Mouse (Mus musculus) embryonic facial prominence, embryonic 15.5 days (tissue): ENCODE measurements at regions not wholly inside any gene's neighbourhood (a gene's known extent, or its start where the extent isn't known, plus 50 kb on each side); places are given as distances from the start of the nearest gene placed in this dataset.
A peak's percentile ranks its signal among the peaks of the same experiment; 100 is the strongest.

Experiments
- ATAC-seq: fragments of 200-750 bp; cut with Nextera tagmentation; 2 replicates; pipeline ENCODE4 v1.8.0; 2017; ENCODE audit warnings: low read depth, moderate TSS enrichment; ENCODE audit not compliant: insufficient number of reproducible peaks, low FRiP score, low TSS enrichment
- H3K27ac ChIP-seq: fragments of 300-500 bp; sonication (generic); replicated peaks from 2 replicates; pipeline ENCODE4 v1.5.1; 2015; ENCODE audit warnings: mild to moderate bottlenecking, inconsistent platforms
- H3K27me3 ChIP-seq: fragments of 300-500 bp; sonication (generic); 2 replicates; pipeline ENCODE4 v1.6.1; 2015; ENCODE audit warnings: inconsistent platforms
- H3K36me3 ChIP-seq: fragments of 300-500 bp; sonication (generic); 2 replicates; pipeline ENCODE4 v1.6.1; 2015; ENCODE audit warnings: mild to moderate bottlenecking, inconsistent platforms
- H3K4me1 ChIP-seq: fragments of 300-500 bp; sonication (generic); 2 replicates; pipeline ENCODE4 v1.6.1; 2015; ENCODE audit warnings: inconsistent platforms
- H3K4me2 ChIP-seq: fragments of 300-500 bp; sonication (generic); replicated peaks from 2 replicates; pipeline ENCODE4 v1.6.1; 2015; ENCODE audit warnings: mild to moderate bottlenecking, inconsistent platforms
- H3K4me3 ChIP-seq: fragments of 300-500 bp; sonication (generic); replicated peaks from 2 replicates; pipeline ENCODE4 v1.5.1; 2015; ENCODE audit warnings: mild to moderate bottlenecking, inconsistent platforms
- H3K9ac ChIP-seq: fragments of 300-500 bp; sonication (generic); 2 replicates; pipeline ENCODE4 v1.6.1; 2015; ENCODE audit warnings: inconsistent platforms
- H3K9me3 ChIP-seq: fragments of 300-500 bp; sonication (generic); replicated peaks from 2 replicates; pipeline ENCODE4 v1.6.1; 2016; ENCODE audit warnings: inconsistent platforms
- WGBS: fragments of 180-500 bp; shearing (Covaris S2); methylation state at CpG from one replicate; pipeline ENCODE4 v1.1.7; 2015; 5-methylcytosine and 5-hydroxymethylcytosine counted together

DNA sequence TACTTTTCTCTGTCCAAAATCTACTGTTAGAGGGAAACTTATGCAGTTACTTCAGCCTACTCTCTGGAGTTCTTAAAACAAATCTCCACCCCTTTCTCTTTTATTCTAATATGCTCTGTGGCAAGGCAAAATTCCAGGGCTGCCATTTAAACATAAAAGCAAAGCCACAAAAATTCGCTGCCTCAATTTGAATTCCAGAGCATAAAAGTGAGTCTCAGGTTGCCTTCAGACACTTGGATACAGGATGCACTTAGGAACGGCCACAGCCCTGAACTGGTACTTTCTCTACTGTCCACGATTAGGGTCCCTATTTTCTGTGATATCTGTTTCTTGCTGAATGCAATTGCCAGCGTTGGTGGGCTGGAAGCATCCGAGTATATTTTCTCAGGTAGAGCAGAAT, 330.9 kb upstream of the Btbd3 start:
- no peak overlapping the region; the same call in 1 of the 2 replicates for H3K27ac ChIP-seq
- WGBS, result 33% methylated on average over 5 of the region's 5 CpGs
- H3K36me3 ChIP-seq, result no peaks in the 10 kb centered on the region
- no peaks in the 10 kb centered on the region for H3K27me3 ChIP-seq
- no peak overlapping the region for H3K4me2 ChIP-seq
- H3K9me3 ChIP-seq, result no peaks in the 10 kb centered on the region
- ATAC-seq, result no peak
- H3K4me3 ChIP-seq, result no peak overlapping the region
- H3K9ac ChIP-seq, result no peak overlapping the region
- H3K4me1 ChIP-seq, result 0 out of 2 replicates have a peak, but pooled peaks cover 6% of the 10 kb centered on the region

- H3K9ac ChIP-seq, result no peak overlapping the region
- WGBS, result 29% methylated on average over 2 of the region's 2 CpGs
- no peak overlapping the region for H3K4me3 ChIP-seq
- no peak overlapping the region for H3K27ac ChIP-seq
- H3K4me2 ChIP-seq, result no peak overlapping the region
- H3K4me1 ChIP-seq, result 0 out of 2 replicates have a peak, but pooled peaks cover 6% of the 10 kb centered on the region
- ATAC-seq, result no peak
- H3K36me3 ChIP-seq, result no peaks in the 10 kb centered on the region
- H3K27me3 ChIP-seq, result no peaks in the 10 kb centered on the region
- H3K9me3 ChIP-seq, result no peaks in the 10 kb centered on the region
Measured at GRCm38 (mm10) chr2:137924576-137924975, 331.8 kb upstream of the Btbd3 start.

DNA sequence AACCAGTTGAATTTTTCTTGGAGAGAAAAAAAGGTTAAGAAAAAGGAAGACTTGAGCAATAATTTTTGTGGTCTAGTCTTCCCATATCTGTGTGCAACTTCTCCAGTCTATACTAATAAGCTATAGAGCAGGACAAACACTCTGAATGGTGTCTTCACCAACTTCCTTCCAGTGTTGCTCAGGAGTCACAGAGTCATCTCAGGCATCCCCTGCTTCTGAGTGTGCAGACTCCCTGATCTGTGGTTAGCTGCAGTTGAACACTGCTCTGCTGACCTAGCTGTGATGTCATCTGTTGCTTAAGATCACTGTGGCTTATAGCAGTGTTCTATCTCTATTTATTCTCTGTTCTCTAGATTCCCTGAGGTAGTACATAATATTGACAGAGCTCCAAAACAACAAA, 357.9 kb upstream of the Btbd3 start:
- Histone ChIP-seq H3K4me1 (no peaks in the 10 kb centered on the region), H3K27me3 (no peaks in the 10 kb centered on the region), H3K36me3 (no peaks in the 10 kb centered on the region), H3K4me3 (no peak overlapping the region), H3K9me3 (no peaks in the 10 kb centered on the region), H3K4me2 (no peak overlapping the region), H3K9ac (no peak overlapping the region), H3K27ac (no peak overlapping the region)
- ATAC-seq, result no peak

DNA sequence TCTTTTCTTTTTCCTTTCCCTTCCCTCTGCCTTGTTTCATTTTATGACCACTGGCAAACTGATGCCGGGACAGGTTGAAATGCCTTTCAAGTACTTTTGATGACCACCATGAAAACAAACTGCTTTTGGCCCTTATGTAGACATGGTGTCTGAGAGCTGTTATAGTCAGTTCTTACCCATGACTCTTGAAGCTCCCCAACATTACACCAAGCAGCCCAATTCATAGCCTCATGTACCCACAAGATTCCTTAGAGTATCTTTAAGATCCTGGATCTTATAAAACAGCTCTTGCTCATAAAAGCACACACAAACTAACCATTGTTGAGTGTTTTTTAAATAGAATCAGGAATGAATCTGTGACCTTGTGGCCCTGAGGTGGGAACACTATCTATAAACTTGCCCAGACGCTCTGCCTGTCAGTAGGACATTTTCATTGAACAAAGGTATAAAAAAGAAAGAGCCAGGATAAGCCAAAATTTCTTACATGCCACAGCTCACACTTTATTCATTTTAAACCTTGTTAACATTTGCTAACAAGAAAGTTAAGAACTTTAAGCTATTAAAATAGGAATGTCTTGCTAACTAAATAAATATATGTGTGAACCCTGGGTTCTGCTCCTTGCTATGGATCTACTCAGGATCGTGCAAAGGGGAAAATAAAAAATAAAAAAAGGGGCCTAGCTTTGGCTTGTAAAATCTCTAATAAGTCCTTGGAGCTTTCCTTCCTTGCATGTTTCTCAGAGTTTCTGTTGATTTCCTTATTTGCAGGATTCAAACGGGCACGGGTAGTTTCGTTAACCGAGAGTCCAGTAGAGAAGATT, 375.9 kb upstream of the Btbd3 start:
- Histone ChIP-seq H3K9ac (no peak overlapping the region), H3K27me3 (no peaks in the 10 kb centered on the region), H3K9me3 (no peaks in the 10 kb centered on the region), H3K4me2 (no peak overlapping the region), H3K27ac (no peak overlapping the region), H3K4me3 (no peak overlapping the region), H3K4me1 (no peaks in the 10 kb centered on the region), H3K36me3 (no peaks in the 10 kb centered on the region)
- WGBS, result 84% methylated on average over 7 of the region's 7 CpGs
- no peak for ATAC-seq

DNA sequence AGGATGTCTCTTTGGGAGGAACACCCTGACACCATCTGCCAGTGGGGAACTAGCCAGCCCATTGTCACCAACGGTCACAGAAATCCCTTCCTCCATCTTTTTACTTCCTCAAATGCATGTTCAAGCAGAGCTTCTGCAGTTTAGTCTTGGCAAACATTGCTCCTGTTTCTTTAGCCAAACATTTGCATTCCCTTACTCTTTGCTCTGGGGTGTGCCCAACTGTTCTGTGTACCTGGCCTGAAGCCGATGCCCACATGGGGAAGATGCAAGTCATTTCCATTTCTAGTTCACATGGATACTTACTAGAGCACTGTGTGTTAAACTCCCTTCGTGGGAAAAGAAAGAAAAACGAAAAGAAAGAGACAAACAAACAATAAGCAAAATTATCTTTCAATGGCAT, 386.7 kb upstream of the Btbd3 start:
- no peak for ATAC-seq
- Histone ChIP-seq H3K4me1 (no peaks in the 10 kb centered on the region), H3K4me3 (no peak overlapping the region), H3K9me3 (no peaks in the 10 kb centered on the region), H3K9ac (no peak overlapping the region), H3K27ac (no peak overlapping the region), H3K36me3 (no peaks in the 10 kb centered on the region), H3K4me2 (no peak overlapping the region), H3K27me3 (no peaks in the 10 kb centered on the region)
- WGBS, result 76% methylated on average over 4 of the region's 4 CpGs

- 66% methylated on average over 4 of the region's 4 CpGs for WGBS
- H3K36me3 ChIP-seq, result no peaks in the 10 kb centered on the region
- no peaks in the 10 kb centered on the region for H3K27me3 ChIP-seq
- peaks cover 8% of the 10 kb centered on the region; the same call in 1 of the 2 replicates for H3K4me1 ChIP-seq
- H3K4me2 ChIP-seq, result no peak overlapping the region
- ATAC-seq, result no peak
- H3K27ac ChIP-seq, result no peak overlapping the region
- no peak overlapping the region for H3K9ac ChIP-seq
- no peaks in the 10 kb centered on the region for H3K9me3 ChIP-seq
- no peak overlapping the region for H3K4me3 ChIP-seq
Measured at GRCm38 (mm10) chr2:137854494-137854893, 401.9 kb upstream of the Btbd3 start.

- Histone ChIP-seq H3K27ac (peak overlapping the region; percentile 24; the same call in 1 of the 2 replicates), H3K4me2 (no peak overlapping the region), H3K4me3 (no peak overlapping the region), H3K9me3 (no peaks in the 10 kb centered on the region), H3K27me3 (no peaks in the 10 kb centered on the region), H3K9ac (no peak overlapping the region), H3K4me1 (peaks cover 8% of the 10 kb centered on the region; the same call in 1 of the 2 replicates), H3K36me3 (no peaks in the 10 kb centered on the region)
- no peak for ATAC-seq
- whole genome bisulfite sequencing, result 61% methylated on average over 10 of the region's 10 CpGs
Measured at GRCm38 (mm10) chr2:137853399-137854259, 402.7 kb upstream of the Btbd3 start.

DNA sequence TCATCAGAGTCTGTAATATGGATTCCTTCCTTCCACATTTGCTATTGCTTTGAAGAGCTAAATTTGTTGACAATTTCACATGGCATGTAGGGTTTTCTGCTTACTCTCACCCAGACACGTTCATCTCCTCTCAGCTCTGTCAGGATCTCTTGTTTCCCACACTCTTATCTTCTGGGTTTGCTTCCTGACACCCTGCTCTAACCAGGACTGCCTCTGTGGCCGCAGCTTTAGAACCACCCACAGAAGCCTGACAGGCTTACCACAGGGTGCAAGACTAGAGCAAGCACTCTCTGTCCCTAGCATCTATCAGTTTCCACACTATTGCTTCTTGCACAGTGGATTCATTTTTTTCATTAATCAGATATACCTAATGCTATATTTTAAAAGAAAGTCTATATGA, 408.5 kb upstream of the Btbd3 start:
- no peak overlapping the region for H3K4me3 ChIP-seq
- no peaks in the 10 kb centered on the region for H3K36me3 ChIP-seq
- H3K4me1 ChIP-seq, result no peaks in the 10 kb centered on the region
- H3K4me2 ChIP-seq, result no peak overlapping the region
- H3K27me3 ChIP-seq, result no peaks in the 10 kb centered on the region
- no peak for ATAC-seq
- no peak overlapping the region for H3K9ac ChIP-seq
- no peak overlapping the region for H3K27ac ChIP-seq
- no peaks in the 10 kb centered on the region for H3K9me3 ChIP-seq
- WGBS, result 41% methylated on average over 2 of the region's 2 CpGs

GRCm38 (mm10) chr2:137827814-137828374, 428.5 kb upstream of the Btbd3 start:
- Histone ChIP-seq H3K27ac (peak overlapping the region; percentile 25; the same call in 1 of the 2 replicates), H3K9ac (no peak overlapping the region), H3K27me3 (no peaks in the 10 kb centered on the region), H3K4me1 (no peaks in the 10 kb centered on the region), H3K4me3 (no peak overlapping the region), H3K36me3 (no peaks in the 10 kb centered on the region), H3K9me3 (no peaks in the 10 kb centered on the region), H3K4me2 (no peak overlapping the region)
- no peak for ATAC-seq
- WGBS, result 59% methylated on average over 8 of the region's 8 CpGs

DNA sequence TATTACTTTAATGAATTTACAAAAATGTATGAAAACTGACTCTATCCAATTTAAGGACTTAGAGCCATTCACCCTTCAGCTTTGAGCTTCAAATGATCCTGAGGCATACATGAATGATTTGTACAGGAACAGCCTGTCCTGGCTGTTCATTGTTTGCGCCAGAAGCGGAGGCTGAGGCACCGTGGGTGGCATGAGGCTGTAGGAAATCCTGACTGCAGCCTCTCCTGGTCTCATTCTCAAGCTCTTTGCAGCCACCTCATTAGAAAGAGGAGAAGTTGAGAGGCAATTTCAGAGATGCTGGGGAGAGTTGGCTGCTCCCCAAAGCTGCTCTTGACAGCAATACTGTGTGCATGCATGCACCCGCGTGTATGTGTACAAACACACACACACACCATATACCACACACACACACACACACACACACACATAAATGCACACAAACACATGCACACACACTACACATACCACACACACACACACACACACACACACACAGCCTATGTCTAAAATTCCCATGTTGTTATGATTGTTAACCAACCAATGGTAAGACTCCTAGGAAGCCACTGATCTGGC, 434.9 kb upstream of the Btbd3 start:
- Histone ChIP-seq H3K4me3 (no peak overlapping the region), H3K9me3 (no peaks in the 10 kb centered on the region), H3K27ac (no peak overlapping the region), H3K36me3 (no peaks in the 10 kb centered on the region), H3K4me2 (no peak overlapping the region), H3K4me1 (peaks cover 4% of the 10 kb centered on the region; the same call in 1 of the 2 replicates), H3K27me3 (no peaks in the 10 kb centered on the region), H3K9ac (no peak overlapping the region)
- 60% methylated on average over 5 of the region's 5 CpGs for WGBS
- ATAC-seq, result no peak

DNA sequence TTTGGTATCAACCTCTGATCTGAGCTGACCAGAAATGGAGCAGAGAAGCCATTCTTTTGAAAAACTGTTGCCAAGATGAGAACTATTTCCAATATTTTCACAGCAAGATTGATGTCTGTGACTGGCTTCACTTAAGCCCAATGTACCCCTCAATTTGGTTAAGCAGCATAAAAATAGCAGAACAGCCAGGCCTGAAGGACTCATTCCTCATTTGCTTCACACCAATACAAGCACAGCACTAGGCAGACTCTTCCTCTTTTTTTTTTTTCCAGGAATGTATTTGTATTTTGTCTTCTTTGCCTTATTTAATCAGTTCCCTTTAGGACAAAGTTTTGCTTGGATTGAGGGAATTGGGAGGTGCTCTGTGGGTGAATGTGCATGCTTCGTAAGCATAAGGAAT, 441.4 kb upstream of the Btbd3 start:
- H3K36me3 ChIP-seq, result no peaks in the 10 kb centered on the region
- ATAC-seq, result no peak
- no peak overlapping the region for H3K4me2 ChIP-seq
- WGBS, result 79% methylated on average over 1 of the region's 1 CpGs
- 0 out of 2 replicates have a peak overlapping the region, but pooled peaks have one; percentile 2 for H3K27ac ChIP-seq
- no peaks in the 10 kb centered on the region for H3K4me1 ChIP-seq
- H3K4me3 ChIP-seq, result no peak overlapping the region
- no peaks in the 10 kb centered on the region for H3K27me3 ChIP-seq
- H3K9ac ChIP-seq, result no peak overlapping the region
- H3K9me3 ChIP-seq, result no peaks in the 10 kb centered on the region
